Mouse (Mus musculus): ENCODE data around the gene Mt2.
"Not testable (repeated sequence)": the region's sequence is repeated elsewhere in the genome, so short reads cannot be mapped to it uniquely, and the experiment has no call there.

Gene Mt2

GRCm38 (mm10) chr8:94172075-94172808, at the start of gene Mt2:
Gene Mt2, plus strand, starts transcription at chr8:94172664.
- DNase-seq (ENCODE audit: low read depth): no peak

GRCm38 (mm10) chr8:94122711-94123468, 49.6 kb upstream of the Mt2 start:
- DNase-seq (ENCODE audit: low read depth): no peak

GRCm38 (mm10) chr8:94127711-94128110, 44.8 kb upstream of the Mt2 start:
- DNase-seq (ENCODE audit: low read depth): no peak

- no peak for DNase-seq (ENCODE audit: low read depth)
Measured at GRCm38 (mm10) chr8:94129133-94129789, 43.2 kb upstream of the Mt2 start.

- DNase-seq (ENCODE audit: low read depth): no peak
Measured at GRCm38 (mm10) chr8:94130126-94130525, 42.3 kb upstream of the Mt2 start.

- DNase-seq (ENCODE audit: low read depth): no peak
Measured at GRCm38 (mm10) chr8:94132096-94132495, 40.4 kb upstream of the Mt2 start.

- not testable (repeated sequence) for DNase-seq (ENCODE audit: low read depth)
Measured at GRCm38 (mm10) chr8:94134601-94135000, 37.9 kb upstream of the Mt2 start.

- no peak for DNase-seq (ENCODE audit: low read depth)
Measured at GRCm38 (mm10) chr8:94135556-94135955, 36.9 kb upstream of the Mt2 start.

GRCm38 (mm10) chr8:94136192-94136591, 36.3 kb upstream of the Mt2 start:
- DNase-seq (ENCODE audit: low read depth): no peak

- DNase-seq (ENCODE audit: low read depth): no peak
Measured at GRCm38 (mm10) chr8:94136933-94137332, 35.5 kb upstream of the Mt2 start, which contains the start of gene Mt4. Gene Mt4, plus strand, starts transcription at chr8:94137197.

GRCm38 (mm10) chr8:94140266-94140795, 32.1 kb upstream of the Mt2 start:
- no peak for DNase-seq (ENCODE audit: low read depth)

- DNase-seq (ENCODE audit: low read depth): no peak
Measured at GRCm38 (mm10) chr8:94148236-94148635, 24.2 kb upstream of the Mt2 start.

- DNase-seq (ENCODE audit: low read depth): no peak
Measured at GRCm38 (mm10) chr8:94150925-94151324, 21.5 kb upstream of the Mt2 start.

GRCm38 (mm10) chr8:94152513-94153300, 19.8 kb upstream of the Mt2 start, which contains the start of gene Mt3:
Gene Mt3, plus strand, starts transcription at chr8:94152607.
- DNase-seq (ENCODE audit: low read depth): no peak

GRCm38 (mm10) chr8:94153451-94153850, 19.0 kb upstream of the Mt2 start:
- DNase-seq (ENCODE audit: low read depth): no peak

GRCm38 (mm10) chr8:94154537-94154936, 17.9 kb upstream of the Mt2 start:
- no peak for DNase-seq (ENCODE audit: low read depth)

- no peak for DNase-seq (ENCODE audit: low read depth)
Measured at GRCm38 (mm10) chr8:94156092-94156491, 16.4 kb upstream of the Mt2 start.

GRCm38 (mm10) chr8:94165772-94166171, 6.7 kb upstream of the Mt2 start:
- not testable (repeated sequence) for DNase-seq (ENCODE audit: low read depth)

- DNase-seq (ENCODE audit: low read depth): peak; percentile 85
Measured at GRCm38 (mm10) chr8:94167244-94167643, 5.2 kb upstream of the Mt2 start.

GRCm38 (mm10) chr8:94169547-94169946, 2.9 kb upstream of the Mt2 start:
- DNase-seq (ENCODE audit: low read depth): no peak

GRCm38 (mm10) chr8:94171321-94171755, 1.1 kb upstream of the Mt2 start:
- DNase-seq (ENCODE audit: low read depth): no peak

All from naive thymus-derived CD4-positive, alpha-beta T cell, adult 2 months (primary cell).